Mouse (Mus musculus) testis, postnatal 10 days (tissue): ENCODE results near the gene Vmn1r57.
"Not testable (repeated sequence)": the region's sequence is repeated elsewhere in the genome, so short reads cannot be mapped to it uniquely, and the experiment has no call there.

Experiments used
- DNase-seq: peaks from one replicate; pipeline ENCODE4 v3.0.0; 2021; ENCODE audit warnings: low spot score

Vmn1r57 gene

DNA sequence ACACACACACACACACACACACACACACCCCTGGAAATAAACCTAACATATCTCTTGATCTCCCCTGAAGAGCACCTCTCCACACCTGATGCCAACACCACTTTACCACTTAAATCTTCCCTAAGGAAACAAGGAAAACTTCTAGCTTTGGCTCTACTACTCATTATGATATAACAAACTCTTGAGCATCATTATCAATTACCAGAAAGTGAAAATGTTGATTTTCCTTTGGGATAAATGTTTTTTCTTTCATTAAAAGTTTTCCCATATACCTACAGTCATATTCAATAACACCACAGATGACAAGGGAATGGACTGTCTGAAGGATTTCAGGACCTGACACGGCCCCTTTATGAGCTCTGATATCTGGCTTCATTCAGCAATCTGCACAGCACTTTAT, at the start of gene Vmn1r57:
Gene Vmn1r57, plus strand, starts transcription at position 301 of the 400 bp plus-strand sequence.
- DNase-seq: not testable (repeated sequence)

DNA sequence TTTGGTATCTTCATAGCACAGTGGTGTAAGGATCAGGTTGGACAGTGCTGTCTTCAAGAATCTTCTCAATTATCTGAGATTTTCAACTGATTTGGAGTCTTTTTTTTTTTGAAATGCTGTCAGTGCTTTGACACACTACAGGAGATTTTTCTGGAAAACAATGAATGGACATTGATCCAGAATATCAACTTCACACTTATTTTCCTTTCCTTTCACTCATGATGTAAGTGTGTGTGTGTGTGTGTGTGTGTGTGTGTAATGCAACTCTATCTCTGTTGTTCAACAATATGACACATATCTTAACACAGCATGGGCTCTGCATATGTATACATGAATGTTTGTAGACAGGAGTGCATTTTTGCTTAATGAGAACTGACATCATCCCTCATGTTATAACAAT, 21.6 kb upstream of the Vmn1r57 start, which contains the start of gene Vmn1r56:
Gene Vmn1r56, minus strand, starts transcription at position 101 of the 400 bp plus-strand sequence.
- DNase-seq: not testable (repeated sequence)

DNA sequence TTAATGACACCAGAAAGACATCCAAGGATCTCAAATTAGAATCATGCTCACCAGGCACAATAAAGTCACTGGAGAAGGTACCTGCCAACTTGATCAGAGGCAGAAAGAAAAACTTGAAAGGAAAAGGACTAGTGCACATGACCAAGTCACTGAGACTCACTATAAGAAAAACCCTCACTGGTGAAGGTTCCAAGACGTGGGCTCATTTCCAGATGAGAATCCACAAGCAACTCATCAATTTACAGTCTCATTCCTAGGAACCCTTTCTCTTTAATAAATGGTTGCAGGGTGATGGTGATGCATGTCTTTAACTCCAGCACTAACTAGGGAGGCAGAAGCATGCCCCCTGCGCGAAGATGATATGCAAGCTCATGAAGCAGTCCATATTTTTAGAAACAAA, 44.8 kb downstream of the Vmn1r57 start:
- DNase-seq: no peak
